Mouse (Mus musculus) T-helper 17 cell (primary cell): ENCODE results near the gene Adamts20.
"Not testable (repeated sequence)": the region's sequence is repeated elsewhere in the genome, so short reads cannot be mapped to it uniquely, and the experiment has no call there.

Experiments
- in situ Hi-C, 2 experiments: fragments of 300-600 bp; cut with MboI, MseI; formaldehyde crosslinking; loops; 1 replicate in 1 of 2; 2 replicates in 1 of 2; pipeline ENCODE4 v1.15.1; 2025; ENCODE audit warnings: high pct_unique_total_duplicates in 2 of 2

Gene Adamts20

GRCm38 (mm10) chr15:94465318-94465717 is at the start of gene Adamts20:
Gene Adamts20 (minus strand): TSS chr15:94465418.
- in situ Hi-C loops = no loop called here

GRCm38 (mm10) chr15:94503451-94504215 is 38.4 kb upstream of the Adamts20 start:
- in situ Hi-C loops = no loop called here

- in situ Hi-C loops = loop anchor here in 1 of 2 experiments (5.0 kb wide), 1 partner anchor 102 kb away; no protein-coding TSS in a partner anchor
Measured at GRCm38 (mm10) chr15:94499260-94499659, 34.0 kb upstream of the Adamts20 start.

GRCm38 (mm10) chr15:94495936-94496335 is 30.7 kb upstream of the Adamts20 start:
- in situ Hi-C loops = loop anchor here in 1 of 2 experiments (5.0 kb wide), 1 partner anchor 99 kb away; no protein-coding TSS in a partner anchor

GRCm38 (mm10) chr15:94494445-94494844 is 29.2 kb upstream of the Adamts20 start:
- in situ Hi-C loops = no loop called here

- in situ Hi-C loops = no loop called here
Measured at GRCm38 (mm10) chr15:94489433-94489832, 24.2 kb upstream of the Adamts20 start.

GRCm38 (mm10) chr15:94488028-94488427 is 22.8 kb upstream of the Adamts20 start:
- in situ Hi-C loops = not testable (repeated sequence)

GRCm38 (mm10) chr15:94482555-94482954 is 17.3 kb upstream of the Adamts20 start:
- in situ Hi-C loops = loop anchor here in 1 of 2 experiments (5.0 kb wide), 1 partner anchor 750 kb away; no protein-coding TSS in a partner anchor

GRCm38 (mm10) chr15:94480792-94481191 is 15.6 kb upstream of the Adamts20 start:
- in situ Hi-C loops = loop anchor here in 1 of 2 experiments (5.0 kb wide), 1 partner anchor 748 kb away; no protein-coding TSS in a partner anchor

- in situ Hi-C loops = loop anchor here in 1 of 2 experiments (5.0 kb wide), 1 partner anchor 748 kb away; no protein-coding TSS in a partner anchor
Measured at GRCm38 (mm10) chr15:94480248-94480647, 15.0 kb upstream of the Adamts20 start.

- in situ Hi-C loops = loop anchor here in 1 of 2 experiments (5.0 to 10.0 kb wide), 2 partner anchors 215 to 747 kb away; no protein-coding TSS in a partner anchor
Measured at GRCm38 (mm10) chr15:94479513-94480136, 14.4 kb upstream of the Adamts20 start.

- in situ Hi-C loops = loop anchor here in 1 of 2 experiments (10.0 kb wide), 1 partner anchor 214 kb away; no protein-coding TSS in a partner anchor
Measured at GRCm38 (mm10) chr15:94478706-94479105, 13.5 kb upstream of the Adamts20 start.

GRCm38 (mm10) chr15:94477287-94477686 is 12.1 kb upstream of the Adamts20 start:
- in situ Hi-C loops = loop anchor here in 1 of 2 experiments (10.0 kb wide), 1 partner anchor 212 kb away; no protein-coding TSS in a partner anchor

- in situ Hi-C loops = loop anchor here in 1 of 2 experiments (10.0 kb wide), 1 partner anchor 211 kb away; no protein-coding TSS in a partner anchor
Measured at GRCm38 (mm10) chr15:94475975-94476374, 10.8 kb upstream of the Adamts20 start.

- in situ Hi-C loops = loop anchor here in 1 of 2 experiments (10.0 kb wide), 1 partner anchor 206 kb away; no protein-coding TSS in a partner anchor
Measured at GRCm38 (mm10) chr15:94470361-94470760, 5.1 kb upstream of the Adamts20 start.

- in situ Hi-C loops = no loop called here
Measured at GRCm38 (mm10) chr15:94464881-94465280, 337 bp downstream of the Adamts20 start.

- in situ Hi-C loops = no loop called here
Measured at GRCm38 (mm10) chr15:94463251-94463650, 2.0 kb downstream of the Adamts20 start.

GRCm38 (mm10) chr15:94462206-94462605 is 3.0 kb downstream of the Adamts20 start:
- in situ Hi-C loops = no loop called here

GRCm38 (mm10) chr15:94461166-94461565 is 4.1 kb downstream of the Adamts20 start:
- in situ Hi-C loops = no loop called here

- in situ Hi-C loops = no loop called here
Measured at GRCm38 (mm10) chr15:94457636-94458390, 7.4 kb downstream of the Adamts20 start.

- in situ Hi-C loops = no loop called here
Measured at GRCm38 (mm10) chr15:94452848-94453247, 12.4 kb downstream of the Adamts20 start.
